Mouse (Mus musculus): ENCODE results near the gene Fpr2. TPM values are rescaled to one million over a fixed set of nuclear protein-coding genes. Genes with fewer than 3 reads are reported as not detected.

Fpr2 gene
- polyA plus RNA-seq, 1 experiment from 2014 or later, result not detected

DNA sequence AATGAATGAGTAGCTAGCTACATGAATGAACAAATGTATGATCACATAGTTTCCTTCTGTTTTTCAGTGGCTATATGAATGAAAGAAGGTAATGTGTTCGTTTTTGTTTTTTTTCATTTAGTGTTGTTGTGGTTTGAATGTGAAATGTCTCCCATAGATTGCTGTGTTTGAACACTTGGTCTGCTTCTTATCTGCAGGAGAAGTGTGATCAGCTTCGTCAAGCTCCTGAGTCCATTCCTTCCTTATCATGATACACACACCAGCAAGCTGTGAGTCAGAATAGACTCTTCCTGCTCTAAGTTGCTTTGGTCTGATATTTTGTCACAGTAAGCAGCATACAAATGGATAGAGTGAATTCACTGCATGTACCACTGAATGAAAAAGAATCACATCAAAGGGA, 38.6 kb upstream of the Fpr2 start:
- ATAC-seq (replicated peaks; ENCODE audit: insufficient number of reproducible peaks, low FRiP score, low TSS enrichment, low read depth), result no peak
- DNase-seq (ENCODE audit: low spot score), result no peak
- H3K4me2 ChIP-seq (ENCODE audit: low read depth, low read length), result no peak overlapping the region
- 79% methylated on average over 2 of the region's 2 CpGs for WGBS
- peaks cover 4% of the 10 kb centered on the region for H3K27me3 ChIP-seq (ENCODE audit: control insufficient read depth, insufficient read depth, low read length)
- no peak overlapping the region for H3K9ac ChIP-seq (replicated peaks; ENCODE audit: low read length)
- H3K4me1 ChIP-seq (ENCODE audit: control insufficient read depth, insufficient read depth, low read length), result no peaks in the 10 kb centered on the region
- no peak overlapping the region for H3K27ac ChIP-seq (replicated peaks; ENCODE audit: low read depth, low read length)
- H3K4me3 ChIP-seq (ENCODE audit: low read depth, low read length), result no peak overlapping the region
- H3K9me3 ChIP-seq (replicated peaks; ENCODE audit: control insufficient read depth, low read length), result no peaks in the 10 kb centered on the region
- H3K36me3 ChIP-seq (replicated peaks; ENCODE audit: control insufficient read depth, insufficient read depth, low read depth, low read length), result no peaks in the 10 kb centered on the region

DNA sequence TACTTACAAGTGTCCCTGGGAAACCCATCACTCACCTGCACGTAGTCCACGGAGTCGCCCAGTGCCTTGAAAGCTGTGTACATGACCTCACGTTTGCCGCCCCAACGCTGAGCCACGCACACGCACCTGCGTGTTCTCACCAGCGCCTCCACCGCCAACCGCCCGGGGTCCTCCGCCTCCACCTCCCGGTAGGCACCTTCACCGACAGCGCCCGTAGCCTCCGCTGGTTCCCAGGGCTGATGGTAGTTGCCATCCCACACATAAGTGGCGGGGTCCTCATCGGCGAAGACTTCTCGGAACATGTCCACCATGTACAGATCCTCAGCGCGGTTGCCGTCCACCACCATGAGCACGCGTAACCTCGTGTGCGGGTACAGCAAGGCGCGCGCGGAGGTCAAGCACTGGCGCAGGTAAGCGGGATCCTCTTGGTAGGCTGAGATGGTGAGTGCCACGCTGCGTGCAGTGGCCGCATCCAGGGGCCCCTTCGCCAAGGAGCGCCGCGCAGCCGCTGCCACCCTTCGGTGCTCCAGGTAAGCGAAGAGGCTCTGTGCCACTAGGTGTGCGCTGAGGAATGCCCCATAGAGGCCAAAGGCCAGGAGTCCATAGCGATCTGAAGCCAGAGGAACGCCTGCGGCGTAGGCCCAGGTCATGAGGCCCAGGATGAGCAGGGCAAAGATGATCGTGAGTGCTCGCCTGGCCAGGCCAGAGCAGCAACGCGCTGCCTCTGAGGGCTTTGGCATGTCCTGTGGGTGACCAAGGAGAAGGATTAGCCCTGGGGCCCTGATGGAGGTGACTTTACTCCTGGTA, 37.5 kb upstream of the Fpr2 start:
- Histone ChIP-seq H3K4me3 (ENCODE audit: low read depth, low read length) (no peak overlapping the region), H3K36me3 (replicated peaks; ENCODE audit: control insufficient read depth, insufficient read depth, low read depth, low read length) (no peaks in the 10 kb centered on the region), H3K27ac (replicated peaks; ENCODE audit: low read depth, low read length) (no peak overlapping the region), H3K9me3 (replicated peaks; ENCODE audit: control insufficient read depth, low read length) (no peaks in the 10 kb centered on the region), H3K27me3 (ENCODE audit: control insufficient read depth, insufficient read depth, low read length) (peaks cover 4% of the 10 kb centered on the region), H3K9ac (replicated peaks; ENCODE audit: low read length) (no peak overlapping the region), H3K4me2 (ENCODE audit: low read depth, low read length) (no peak overlapping the region), H3K4me1 (ENCODE audit: control insufficient read depth, insufficient read depth, low read length) (no peaks in the 10 kb centered on the region)
- WGBS, result 20% methylated on average over 54 of the region's 55 CpGs
- DNase-seq (ENCODE audit: low spot score) (no peak), ATAC-seq (replicated peaks; ENCODE audit: insufficient number of reproducible peaks, low FRiP score, low TSS enrichment, low read depth) (0 out of 2 replicates have a peak, but pooled peaks have one; percentile 25)

DNA sequence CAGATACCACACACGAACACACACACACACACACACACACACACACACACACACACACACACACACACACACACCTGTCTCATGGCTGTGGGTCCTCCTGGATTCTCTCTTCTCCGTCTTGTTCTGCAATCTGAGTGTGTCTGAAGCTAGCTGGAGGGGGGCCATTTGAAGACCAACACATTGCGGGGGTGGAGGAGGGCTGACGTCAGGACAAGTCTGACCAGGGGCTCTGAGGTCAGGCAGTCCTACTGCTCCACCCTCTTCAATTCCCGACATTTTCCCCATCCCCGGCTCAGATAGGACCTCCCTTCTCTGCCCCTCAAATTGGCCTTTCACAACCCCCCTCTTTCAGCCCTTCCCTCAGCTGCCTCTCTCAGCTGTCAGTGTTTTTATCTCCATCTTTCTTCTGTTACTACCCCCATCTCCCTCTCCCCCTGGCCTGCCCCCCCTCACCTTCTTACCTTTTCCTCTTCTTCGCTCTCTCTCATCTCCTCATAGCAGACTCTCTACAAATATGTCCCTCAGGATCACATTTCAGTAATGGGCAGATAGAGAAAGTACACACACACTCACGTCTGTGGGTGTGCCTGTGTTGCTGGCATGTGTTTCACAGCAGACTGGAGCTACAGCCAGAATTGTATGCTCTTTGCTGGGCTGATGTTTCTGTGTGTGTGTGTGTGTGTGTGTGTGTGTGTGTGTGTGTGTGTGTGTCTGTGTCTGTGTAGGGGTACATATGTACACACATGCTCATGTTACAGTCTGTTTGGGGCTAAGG, 32.4 kb upstream of the Fpr2 start, which contains the start of gene Has1:
Has1 (minus strand) TSS at position 142 of the 775 bp plus-strand sequence.
- ATAC-seq (replicated peaks; ENCODE audit: insufficient number of reproducible peaks, low FRiP score, low TSS enrichment, low read depth) (0 out of 2 replicates have a peak, but pooled peaks have one; percentile 36), DNase-seq (ENCODE audit: low spot score) (no peak)
- no peaks in the 10 kb centered on the region for H3K9me3 ChIP-seq (replicated peaks; ENCODE audit: control insufficient read depth, low read length)
- WGBS, result 15% methylated on average over 8 of the region's 8 CpGs
- H3K4me3 ChIP-seq (ENCODE audit: low read depth, low read length), result no peak within 1 kb of the TSS
- peaks cover 2% of the 10 kb centered on the region; the same call in 1 of the 2 replicates for H3K27me3 ChIP-seq (ENCODE audit: control insufficient read depth, insufficient read depth, low read length)
- no peaks in the 10 kb centered on the region for H3K4me1 ChIP-seq (ENCODE audit: control insufficient read depth, insufficient read depth, low read length)
- no peak within 1 kb of the TSS for H3K27ac ChIP-seq (replicated peaks; ENCODE audit: low read depth, low read length)
- H3K9ac ChIP-seq (replicated peaks; ENCODE audit: low read length), result no peak within 1 kb of the TSS
- no peak within 1 kb of the TSS for H3K4me2 ChIP-seq (ENCODE audit: low read depth, low read length)
- H3K36me3 ChIP-seq (replicated peaks; ENCODE audit: control insufficient read depth, insufficient read depth, low read depth, low read length), result no peaks in the 10 kb centered on the region

DNA sequence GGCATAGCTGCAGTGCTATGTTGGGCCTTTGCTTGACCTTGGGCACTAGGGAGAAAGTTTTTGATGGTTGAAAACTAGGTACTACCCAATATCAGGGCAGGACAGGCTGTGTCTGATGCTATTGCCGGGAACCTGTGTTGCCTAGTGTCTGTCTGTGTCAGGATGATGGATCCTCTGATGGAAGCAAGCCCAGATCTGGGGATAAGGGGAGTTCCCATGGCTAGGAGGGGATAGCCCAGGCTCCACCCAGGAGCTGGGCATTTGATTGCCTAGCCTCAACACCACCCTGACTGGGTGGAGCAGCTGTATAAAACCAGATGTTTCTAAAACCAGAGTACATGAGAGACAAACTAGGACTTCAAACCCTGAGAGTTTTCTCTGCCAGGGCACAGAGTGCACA, 31.0 kb upstream of the Fpr2 start:
- Histone ChIP-seq H3K27me3 (ENCODE audit: control insufficient read depth, insufficient read depth, low read length) (no peaks in the 10 kb centered on the region), H3K9me3 (replicated peaks; ENCODE audit: control insufficient read depth, low read length) (no peaks in the 10 kb centered on the region), H3K4me3 (ENCODE audit: low read depth, low read length) (no peak overlapping the region), H3K36me3 (replicated peaks; ENCODE audit: control insufficient read depth, insufficient read depth, low read depth, low read length) (no peaks in the 10 kb centered on the region), H3K4me1 (ENCODE audit: control insufficient read depth, insufficient read depth, low read length) (no peaks in the 10 kb centered on the region), H3K9ac (replicated peaks; ENCODE audit: low read length) (no peak overlapping the region), H3K27ac (replicated peaks; ENCODE audit: low read depth, low read length) (no peak overlapping the region), H3K4me2 (ENCODE audit: low read depth, low read length) (no peak overlapping the region)
- WGBS, result 81% methylated on average over 1 of the region's 1 CpGs
- no peak for ATAC-seq (replicated peaks; ENCODE audit: insufficient number of reproducible peaks, low FRiP score, low TSS enrichment, low read depth)
- DNase-seq (ENCODE audit: low spot score), result no peak

DNA sequence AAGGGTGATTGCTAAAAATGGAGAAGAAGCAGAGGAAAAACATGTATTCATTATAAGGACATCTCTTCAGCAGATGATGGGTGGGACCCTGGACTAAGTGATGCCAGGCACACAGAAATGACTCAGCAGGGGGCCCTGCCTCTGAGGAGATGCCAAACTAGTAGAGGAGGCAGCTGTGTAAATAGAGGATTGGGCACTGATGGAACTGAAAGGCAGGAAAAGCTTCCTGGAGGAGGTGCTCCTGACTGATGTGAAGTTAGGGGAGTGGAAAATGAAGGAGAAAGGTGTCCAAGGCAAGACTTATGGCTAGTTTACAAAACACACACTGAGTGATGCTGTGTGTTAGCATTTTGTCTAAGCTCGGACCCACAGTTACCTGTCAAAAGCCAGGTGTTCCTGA, 30.2 kb upstream of the Fpr2 start:
- 100% methylated on average over 1 of the region's 1 CpGs for WGBS

DNA sequence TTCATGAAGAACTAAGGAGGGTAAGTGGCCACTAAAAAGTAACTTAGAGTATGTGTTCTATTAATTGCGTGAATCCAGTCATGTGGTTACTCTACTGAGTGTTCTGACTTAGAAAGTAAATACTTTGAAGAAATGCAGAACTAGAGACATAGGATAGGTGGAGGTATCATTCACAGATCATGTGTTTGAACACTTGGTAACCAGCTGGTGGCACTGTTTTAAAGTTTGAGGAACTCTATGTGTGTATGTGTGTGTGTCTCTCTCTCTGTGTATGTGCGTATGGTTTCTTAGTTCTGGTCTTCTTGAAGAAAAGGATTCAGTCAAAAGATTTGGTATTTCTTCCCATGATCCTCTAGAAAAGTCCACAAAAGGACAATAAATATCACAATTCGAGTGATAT, 27.5 kb upstream of the Fpr2 start:
- ATAC-seq (replicated peaks; ENCODE audit: insufficient number of reproducible peaks, low FRiP score, low TSS enrichment, low read depth) (no peak), DNase-seq (ENCODE audit: low spot score) (no peak)
- no peak overlapping the region for H3K4me2 ChIP-seq (ENCODE audit: low read depth, low read length)
- no peaks in the 10 kb centered on the region for H3K27me3 ChIP-seq (ENCODE audit: control insufficient read depth, insufficient read depth, low read length)
- no peak overlapping the region for H3K27ac ChIP-seq (replicated peaks; ENCODE audit: low read depth, low read length)
- H3K9me3 ChIP-seq (replicated peaks; ENCODE audit: control insufficient read depth, low read length), result no peaks in the 10 kb centered on the region
- H3K4me3 ChIP-seq (ENCODE audit: low read depth, low read length), result no peak overlapping the region
- no peak overlapping the region for H3K9ac ChIP-seq (replicated peaks; ENCODE audit: low read length)
- H3K4me1 ChIP-seq (ENCODE audit: control insufficient read depth, insufficient read depth, low read length), result no peaks in the 10 kb centered on the region
- no peaks in the 10 kb centered on the region; the same call in none of the 2 replicates for H3K36me3 ChIP-seq (replicated peaks; ENCODE audit: control insufficient read depth, insufficient read depth, low read depth, low read length)
- WGBS, result 85% methylated on average over 3 of the region's 3 CpGs

More for the DNA sequence above, 30.2 kb upstream of the Fpr2 start:
- no peaks in the 10 kb centered on the region for H3K4me1 ChIP-seq (ENCODE audit: control insufficient read depth, insufficient read depth, low read length)
- H3K27ac ChIP-seq (replicated peaks; ENCODE audit: low read depth, low read length), result no peak overlapping the region
- ATAC-seq (replicated peaks; ENCODE audit: insufficient number of reproducible peaks, low FRiP score, low TSS enrichment, low read depth) (no peak), DNase-seq (ENCODE audit: low spot score) (no peak)
- H3K27me3 ChIP-seq (ENCODE audit: control insufficient read depth, insufficient read depth, low read length), result no peaks in the 10 kb centered on the region
- H3K4me2 ChIP-seq (ENCODE audit: low read depth, low read length), result no peak overlapping the region
- no peaks in the 10 kb centered on the region for H3K9me3 ChIP-seq (replicated peaks; ENCODE audit: control insufficient read depth, low read length)
- H3K36me3 ChIP-seq (replicated peaks; ENCODE audit: control insufficient read depth, insufficient read depth, low read depth, low read length), result no peaks in the 10 kb centered on the region
- H3K4me3 ChIP-seq (ENCODE audit: low read depth, low read length), result no peak overlapping the region
- H3K9ac ChIP-seq (replicated peaks; ENCODE audit: low read length), result no peak overlapping the region

DNA sequence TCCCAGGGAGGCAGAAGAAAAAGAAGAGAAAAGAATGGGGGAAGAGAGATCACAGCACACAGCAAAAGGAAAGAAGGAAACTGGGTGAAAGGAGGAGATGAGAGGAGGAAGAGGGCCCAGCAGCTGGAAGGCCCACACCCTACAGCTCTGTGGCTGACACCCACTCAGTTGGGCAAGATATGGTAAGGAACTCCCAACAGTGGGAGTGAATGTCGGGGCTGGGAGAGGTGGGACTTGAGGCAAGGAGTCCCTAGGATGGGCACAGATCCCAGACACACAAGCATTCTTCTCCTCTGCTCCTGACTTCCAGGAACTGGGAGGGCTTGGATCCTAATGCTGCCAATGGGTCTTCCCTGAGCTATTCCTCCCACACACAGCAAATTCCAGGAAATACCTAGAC, 25.3 kb upstream of the Fpr2 start:
- Histone ChIP-seq H3K4me2 (ENCODE audit: low read depth, low read length) (no peak overlapping the region), H3K9ac (replicated peaks; ENCODE audit: low read length) (no peak overlapping the region), H3K27ac (replicated peaks; ENCODE audit: low read depth, low read length) (no peak overlapping the region), H3K27me3 (ENCODE audit: control insufficient read depth, insufficient read depth, low read length) (no peaks in the 10 kb centered on the region), H3K9me3 (replicated peaks; ENCODE audit: control insufficient read depth, low read length) (no peaks in the 10 kb centered on the region), H3K4me3 (ENCODE audit: low read depth, low read length) (no peak overlapping the region), H3K4me1 (ENCODE audit: control insufficient read depth, insufficient read depth, low read length) (no peaks in the 10 kb centered on the region), H3K36me3 (replicated peaks; ENCODE audit: control insufficient read depth, insufficient read depth, low read depth, low read length) (no peaks in the 10 kb centered on the region; the same call in none of the 2 replicates)
- 73% methylated on average over 1 of the region's 1 CpGs for WGBS
- DNase-seq (ENCODE audit: low spot score), result no peak
- no peak for ATAC-seq (replicated peaks; ENCODE audit: insufficient number of reproducible peaks, low FRiP score, low TSS enrichment, low read depth)

DNA sequence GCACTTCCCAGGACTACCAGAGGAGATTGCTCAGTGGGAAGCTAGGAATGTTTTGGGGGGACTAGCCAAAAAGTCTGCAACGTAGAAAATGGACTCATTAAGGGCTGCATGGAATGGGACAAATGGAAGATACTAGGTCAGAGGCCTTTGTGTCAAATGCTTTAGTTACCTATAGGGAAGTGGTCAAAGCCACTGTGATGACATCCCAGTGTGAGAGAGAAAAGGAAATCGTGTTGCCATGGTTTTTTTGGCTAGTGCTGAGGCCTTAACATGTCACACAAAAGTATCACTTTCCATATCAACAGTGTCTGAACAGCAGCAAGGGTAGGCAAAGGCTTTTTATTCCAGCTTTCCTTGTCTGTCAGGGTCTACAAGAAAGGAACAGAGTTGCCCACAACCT, 22.5 kb upstream of the Fpr2 start:
- 61% methylated on average over 2 of the region's 2 CpGs for WGBS
- Histone ChIP-seq H3K36me3 (replicated peaks; ENCODE audit: control insufficient read depth, insufficient read depth, low read depth, low read length) (no peaks in the 10 kb centered on the region; the same call in none of the 2 replicates), H3K4me2 (ENCODE audit: low read depth, low read length) (no peak overlapping the region), H3K4me3 (ENCODE audit: low read depth, low read length) (no peak overlapping the region), H3K27me3 (ENCODE audit: control insufficient read depth, insufficient read depth, low read length) (no peaks in the 10 kb centered on the region), H3K9me3 (replicated peaks; ENCODE audit: control insufficient read depth, low read length) (no peaks in the 10 kb centered on the region), H3K4me1 (ENCODE audit: control insufficient read depth, insufficient read depth, low read length) (no peaks in the 10 kb centered on the region), H3K27ac (replicated peaks; ENCODE audit: low read depth, low read length) (no peak overlapping the region), H3K9ac (replicated peaks; ENCODE audit: low read length) (no peak overlapping the region)
- DNase-seq (ENCODE audit: low spot score), result no peak
- no peak for ATAC-seq (replicated peaks; ENCODE audit: insufficient number of reproducible peaks, low FRiP score, low TSS enrichment, low read depth)
